Mouse (Mus musculus) kidney, adult 2 months (tissue): ENCODE results near the gene Nr2c2.

Source experiments
- CTCF ChIP-seq: fragments of 200-500 bp; conservative IDR thresholded peaks from 2 replicates; pipeline ENCODE4 v1.5.1; 2011; ENCODE audit warnings: low read depth, mild to moderate bottlenecking, control low read depth, low read length, moderate library complexity, mixed read lengths; ENCODE audit not compliant: insufficient read depth, insufficient read length
- POLR2A ChIP-seq: fragments of 200-500 bp; IDR thresholded peaks from one replicate; pipeline ENCODE4 v1.6.1; 2011; ENCODE audit warnings: low read depth, low read length, control low read depth

DNA sequence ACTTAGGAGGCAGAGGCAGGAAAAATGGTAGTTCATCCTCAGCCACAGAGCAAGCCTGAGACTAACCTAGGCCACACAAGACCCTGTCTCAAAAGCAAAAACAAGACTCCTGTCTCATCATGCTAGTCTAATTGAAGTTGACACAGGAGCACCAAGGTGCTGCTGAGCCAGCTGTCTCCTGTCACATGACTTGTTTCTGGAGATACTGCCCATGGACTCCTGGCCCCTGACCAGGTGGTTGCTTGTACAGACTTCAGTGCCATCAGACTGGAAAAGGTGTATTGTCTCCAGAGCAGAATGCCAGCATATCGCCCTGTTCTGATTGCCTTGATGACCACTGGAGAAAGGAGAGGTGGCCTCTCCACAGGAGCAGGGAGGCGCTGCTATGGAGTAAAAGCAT, 10.5 kb upstream of the Nr2c2 start:
- TF ChIP-seq POLR2A (no peak), CTCF (no peak)
